Mouse (Mus musculus) erythroblast, adult 5-6 weeks (primary cell): Measurements from ENCODE around the gene Mrvi1. TPM values are rescaled to one million over a fixed set of nuclear protein-coding genes. Genes with fewer than 3 reads are reported as not detected.

Experiments used
- ATAC-seq: replicated peaks from 2 replicates; pipeline ENCODE4 v1.8.0; 2016; ENCODE audit warnings: moderate number of reproducible peaks, mild to moderate bottlenecking, moderate TSS enrichment, inconsistent platforms; ENCODE audit not compliant: poor library complexity, low FRiP score, severe bottlenecking
- total RNA-seq, 2 experiments: library from RNA; stranded (forward) in 1 of 2; stranded (reverse) in 1 of 2; fragments of 150-400 nt in 1 of 2; fragments of 200-764, 138-1000 nt in 1 of 2; gene quantifications; 2 replicates each; pipeline versions ENCODE4 v1.2.3 to v1.2.4; 2015 to 2017; ENCODE audit warnings: low replicate concordance in 2 of 2

Mrvi1 gene
- total RNA-seq, 2 experiments from 2014 or later, result 1.1 to 1.7 TPM

GRCm38 (mm10) chr7:110848371-110848770 lies 133.9 kb downstream of the Mrvi1 start:
- no peak for ATAC-seq

GRCm38 (mm10) chr7:110847321-110847720 lies 134.9 kb downstream of the Mrvi1 start:
- ATAC-seq, result no peak

GRCm38 (mm10) chr7:110843916-110844874 lies 138.1 kb downstream of the Mrvi1 start, which contains the start of gene Rnf141:
Rnf141 (minus strand) TSS chr7:110844457.
- ATAC-seq, result peak; percentile 95

GRCm38 (mm10) chr7:110840332-110840731 lies 141.9 kb downstream of the Mrvi1 start:
- no peak for ATAC-seq

- no peak for ATAC-seq
Measured at GRCm38 (mm10) chr7:110834522-110834921, 147.7 kb downstream of the Mrvi1 start.

GRCm38 (mm10) chr7:110834018-110834417 lies 148.2 kb downstream of the Mrvi1 start:
- ATAC-seq, result no peak

- no peak for ATAC-seq
Measured at GRCm38 (mm10) chr7:110833024-110833423, 149.2 kb downstream of the Mrvi1 start.

GRCm38 (mm10) chr7:110823995-110824953 lies 158.0 kb downstream of the Mrvi1 start:
- no peak for ATAC-seq

- ATAC-seq, result 0 out of 2 replicates have a peak, but pooled peaks have one; percentile 22
Measured at GRCm38 (mm10) chr7:110823593-110823992, 158.7 kb downstream of the Mrvi1 start.

GRCm38 (mm10) chr7:110823076-110823475 lies 159.2 kb downstream of the Mrvi1 start:
- no peak for ATAC-seq

- no peak for ATAC-seq
Measured at GRCm38 (mm10) chr7:110822055-110822454, 160.2 kb downstream of the Mrvi1 start.

GRCm38 (mm10) chr7:110821653-110822052 lies 160.6 kb downstream of the Mrvi1 start:
- no peak for ATAC-seq

GRCm38 (mm10) chr7:110821068-110821467 lies 161.2 kb downstream of the Mrvi1 start:
- no peak for ATAC-seq

GRCm38 (mm10) chr7:110818787-110819350 lies 163.4 kb downstream of the Mrvi1 start:
- peak; percentile 56; the same call in 1 of the 2 replicates for ATAC-seq

Other genes starting within 250 kb of the Mrvi1 start
- 50.7 and 52.0 TPM in 2 replicates for gene Ampd3, start 214.3 kb downstream of the Mrvi1 start, total RNA-seq (2015; ENCODE audit: low replicate concordance)
- 53.8 and 57.6 TPM in 2 replicates for gene Ampd3, start 214.3 kb downstream of the Mrvi1 start, total RNA-seq (2017; ENCODE audit: low replicate concordance)
- 11.0 and 17.8 TPM in 2 replicates for gene Rnf141, start 138.0 kb downstream of the Mrvi1 start, total RNA-seq (2015; ENCODE audit: low replicate concordance)
- 12.3 and 14.7 TPM in 2 replicates for gene Rnf141, start 138.0 kb downstream of the Mrvi1 start, total RNA-seq (2017; ENCODE audit: low replicate concordance)
- 1.0 TPM in 1 of 2 replicates, not detected in the other for gene Lyve1, start 119.2 kb downstream of the Mrvi1 start, total RNA-seq (2015; ENCODE audit: low replicate concordance)
- gene Lyve1, start 119.2 kb downstream of the Mrvi1 start, total RNA-seq (2017; ENCODE audit: low replicate concordance), result 0.28 and 1.1 TPM in 2 replicates
- gene Ctr9, start 46.5 kb upstream of the Mrvi1 start, total RNA-seq (2015; ENCODE audit: low replicate concordance), result 12.7 and 17.8 TPM in 2 replicates
- 18.9 and 33.3 TPM in 2 replicates for gene Ctr9, start 46.5 kb upstream of the Mrvi1 start, total RNA-seq (2017; ENCODE audit: low replicate concordance)
- gene Eif4g2, start 100.6 kb upstream of the Mrvi1 start, total RNA-seq (2015; ENCODE audit: low replicate concordance), result 361 and 474 TPM in 2 replicates
- 338 and 576 TPM in 2 replicates for gene Eif4g2, start 100.6 kb upstream of the Mrvi1 start, total RNA-seq (2017; ENCODE audit: low replicate concordance)